Mouse (Mus musculus): ENCODE data around the gene Kmt2d.
A peak's percentile ranks its signal among the peaks of the same experiment; 100 is the strongest.

Kmt2d gene

GRCm38 (mm10) chr15:98802926-98803325 lies 68.1 kb downstream of the Kmt2d start:
- no peak for DNase-seq (ENCODE audit: low spot score in 2 of 2)

GRCm38 (mm10) chr15:98799396-98799795 lies 71.6 kb downstream of the Kmt2d start:
- DNase-seq (ENCODE audit: low spot score in 2 of 2), result peak; percentile 86 to 90

GRCm38 (mm10) chr15:98798903-98799302 lies 72.1 kb downstream of the Kmt2d start:
- DNase-seq (ENCODE audit: low spot score in 2 of 2), result no peak

GRCm38 (mm10) chr15:98797835-98798492 lies 73.0 kb downstream of the Kmt2d start:
- no peak for DNase-seq (ENCODE audit: low spot score in 2 of 2)

- DNase-seq (ENCODE audit: low spot score in 2 of 2), result no peak
These were observed 74.0 kb downstream of the Kmt2d start for GRCm38 (mm10) chr15:98796803-98797595.

GRCm38 (mm10) chr15:98793141-98793698 lies 77.8 kb downstream of the Kmt2d start:
- DNase-seq (ENCODE audit: low spot score in 2 of 2), result no peak

GRCm38 (mm10) chr15:98792233-98793020 lies 78.6 kb downstream of the Kmt2d start:
- no peak for DNase-seq (ENCODE audit: low spot score in 2 of 2)

- no peak for DNase-seq (ENCODE audit: low spot score in 2 of 2)
These were observed 79.2 kb downstream of the Kmt2d start for GRCm38 (mm10) chr15:98791771-98792170.

GRCm38 (mm10) chr15:98791221-98791620 lies 79.8 kb downstream of the Kmt2d start:
- no peak for DNase-seq (ENCODE audit: low spot score in 2 of 2)

GRCm38 (mm10) chr15:98790761-98791160 lies 80.2 kb downstream of the Kmt2d start:
- no peak for DNase-seq (ENCODE audit: low spot score in 2 of 2)

GRCm38 (mm10) chr15:98789661-98790535 lies 81.1 kb downstream of the Kmt2d start, which contains the start of gene Wnt1:
TSS of gene Wnt1 (plus strand) at chr15:98789857.
- DNase-seq (ENCODE audit: low spot score in 2 of 2), result no peak

GRCm38 (mm10) chr15:98788972-98789660 lies 81.9 kb downstream of the Kmt2d start:
- no peak for DNase-seq (ENCODE audit: low spot score in 2 of 2)

- DNase-seq (ENCODE audit: low spot score in 2 of 2), result no peak
These were observed 83.1 kb downstream of the Kmt2d start for GRCm38 (mm10) chr15:98787930-98788329.

- DNase-seq (ENCODE audit: low spot score in 2 of 2), result no peak
These were observed 85.3 kb downstream of the Kmt2d start for GRCm38 (mm10) chr15:98785744-98786143.

Measured in cerebellum, postnatal 4 days (tissue).